Mouse (Mus musculus) MEL (cell line): ENCODE data around the gene Setd6. TPM values are rescaled to one million over a fixed set of nuclear protein-coding genes. Genes with fewer than 3 reads are reported as not detected.

Source experiments
- DNase-seq: peaks from one replicate; pipeline ENCODE4 v3.0.0; 2011; ENCODE audit warnings: low read depth, low spot score
- H3K27ac ChIP-seq: 2 replicates; pipeline ENCODE4 v1.5.1; 2012; ENCODE audit warnings: low read depth, mild to moderate bottlenecking, control low read depth, low read length, moderate library complexity; ENCODE audit not compliant: control insufficient read depth
- H3K27me3 ChIP-seq, 2 experiments: fragments of 150-350 bp in 1 of 2; sonication (generic) in 1 of 2; 2 replicates each; pipeline ENCODE4 v1.6.1; 2012; ENCODE audit warnings: low read length in 2 of 2, mild to moderate bottlenecking in 2 of 2, improper control_type of control experiment in 1 of 2, moderate library complexity in 1 of 2; ENCODE audit not compliant: insufficient read depth in 2 of 2, control insufficient read depth in 1 of 2
- H3K36me3 ChIP-seq, 2 experiments: 2 replicates each; pipeline ENCODE4 v1.6.1; 2012 to 2014; ENCODE audit warnings: low read length in 2 of 2, improper control_type of control experiment in 1 of 2, inconsistent platforms in 1 of 2, mild to moderate bottlenecking in 1 of 2; ENCODE audit not compliant: insufficient read depth in 2 of 2, control insufficient read depth in 1 of 2
- H3K4me1 ChIP-seq, 2 experiments: fragments of 150-350 bp in 1 of 2; sonication (generic) in 1 of 2; 2 replicates each; pipeline ENCODE4 v1.6.1; 2012; ENCODE audit warnings: low read length in 2 of 2, improper control_type of control experiment in 1 of 2, mild to moderate bottlenecking in 1 of 2; ENCODE audit not compliant: insufficient read depth in 2 of 2, control insufficient read depth in 1 of 2
- H3K4me3 ChIP-seq, 2 experiments: fragments of 150-350 bp in 1 of 2; sonication (generic) in 1 of 2; 2 replicates each; pipeline ENCODE4 v1.5.1; 2012; ENCODE audit warnings: low read depth in 2 of 2, low read length in 2 of 2, mild to moderate bottlenecking in 2 of 2, moderate library complexity in 2 of 2, control low read depth in 1 of 2, improper control_type of control experiment in 1 of 2; ENCODE audit not compliant: control insufficient read depth in 1 of 2, insufficient read depth in 1 of 2
- H3K79me2 ChIP-seq: 2 replicates; pipeline ENCODE4 v1.6.1; 2012; ENCODE audit warnings: mild to moderate bottlenecking, low read length, moderate library complexity; ENCODE audit not compliant: control insufficient read depth, poor library complexity, insufficient read depth
- H3K9ac ChIP-seq: 2 replicates; pipeline ENCODE4 v1.6.1; 2012; ENCODE audit warnings: low read depth, mild to moderate bottlenecking, control low read depth, low read length, moderate library complexity; ENCODE audit not compliant: control insufficient read depth, poor library complexity, severe bottlenecking
- H3K9me3 ChIP-seq: fragments of 150-350 bp; sonication (generic); replicated peaks from 2 replicates; pipeline ENCODE4 v1.6.1; 2012; ENCODE audit warnings: mild to moderate bottlenecking, low read length, improper control_type of control experiment, moderate library complexity; ENCODE audit not compliant: insufficient read depth
- CTCF ChIP-seq, 3 experiments: IDR thresholded peaks in 2 of 3; conservative IDR thresholded peaks in 1 of 3; 2 replicates each; pipeline ENCODE4 v1.5.1; 2011 to 2012; ENCODE audit warnings: low read length in 3 of 3, low read depth in 2 of 3, mild to moderate bottlenecking in 2 of 3, improper control_type of control experiment in 1 of 3, inconsistent platforms in 1 of 3, mixed read lengths in 1 of 3, moderate library complexity in 1 of 3; ENCODE audit not compliant: control insufficient read depth in 1 of 3, insufficient read depth in 1 of 3, poor library complexity in 1 of 3, severe bottlenecking in 1 of 3
- JUND ChIP-seq: IDR thresholded peaks from 2 replicates; pipeline ENCODE4 v1.6.1; 2011; ENCODE audit warnings: low read depth, mild to moderate bottlenecking, improper control_type of control experiment, low read length
- MAZ ChIP-seq: IDR thresholded peaks from 2 replicates; pipeline ENCODE4 v1.6.1; 2012; ENCODE audit warnings: low read depth, mild to moderate bottlenecking, inconsistent platforms, low read length, improper control_type of control experiment
- MYC ChIP-seq: IDR thresholded peaks from 2 replicates; pipeline ENCODE4 v1.6.1; 2011; ENCODE audit warnings: low read depth, mild to moderate bottlenecking, low read length, improper control_type of control experiment, moderate library complexity
- NELFE ChIP-seq: IDR thresholded peaks from 2 replicates; pipeline ENCODE4 v1.6.1; 2011; ENCODE audit warnings: low read depth, low read length, improper control_type of control experiment
- NRF1 ChIP-seq: IDR thresholded peaks from 2 replicates; pipeline ENCODE4 v1.6.1; 2014; ENCODE audit warnings: low read depth, mild to moderate bottlenecking, inconsistent platforms, low read length, improper control_type of control experiment, moderate library complexity; ENCODE audit not compliant: poor library complexity, insufficient read depth, severe bottlenecking
- POLR2AphosphoS2 ChIP-seq: IDR thresholded peaks from 2 replicates; pipeline ENCODE4 v1.6.1; 2011; ENCODE audit warnings: low read length, improper control_type of control experiment
- SMC3 ChIP-seq: IDR thresholded peaks from 2 replicates; pipeline ENCODE4 v1.6.1; 2011; ENCODE audit warnings: low read depth, low read length, improper control_type of control experiment
- USF1 ChIP-seq: IDR thresholded peaks from 2 replicates; pipeline ENCODE4 v1.6.1; 2014; ENCODE audit warnings: low read depth, mild to moderate bottlenecking, inconsistent platforms, low read length, improper control_type of control experiment, moderate library complexity
- USF2 ChIP-seq, 2 experiments: IDR thresholded peaks; 2 replicates each; pipeline ENCODE4 v1.6.1; 2011 to 2012; ENCODE audit warnings: improper control_type of control experiment in 2 of 2, low read length in 2 of 2, borderline replicate concordance in 1 of 2, inconsistent platforms in 1 of 2, low read depth in 1 of 2, mild to moderate bottlenecking in 1 of 2; ENCODE audit not compliant: insufficient read depth in 1 of 2
- ZNF384 ChIP-seq: IDR thresholded peaks from 2 replicates; pipeline ENCODE4 v1.6.1; 2012; ENCODE audit warnings: low read depth, mild to moderate bottlenecking, inconsistent platforms, low read length, improper control_type of control experiment
- polyA plus RNA-seq, 2 experiments: library from polyadenylated mRNA; stranded (reverse) in 1 of 2; unstranded in 1 of 2; fragments of >175 nt in 1 of 2; fragments of >200 nt in 1 of 2; gene quantifications; 2 replicates each; pipeline versions ENCODE4 v1.2.1 to v1.2.4; 2012; ENCODE audit warnings: low replicate concordance in 2 of 2, low read depth in 1 of 2; ENCODE audit not compliant: insufficient read length in 2 of 2, insufficient read depth in 1 of 2, missing spikeins in 1 of 2
- total RNA-seq: library from RNA; depleted of rRNA; stranded (reverse); fragments of 300-350 nt; gene quantifications from 2 replicates; pipeline ENCODE4 v1.2.3, GENCODE M21; 2012

Gene Setd6
- total and polyA plus RNA-seq, 3 experiments, result 37.8 to 78.4 TPM; not detected in 1

GRCm38 (mm10) chr8:95698179-95698578, 17.5 kb upstream of the Setd6 start:
- no peak for DNase-seq
- Histone ChIP-seq H3K27ac (no peak overlapping the region), H3K27me3 (peaks cover 2 to 5% of the 10 kb centered on the region in 2 experiments; a peak in 3 of 4 replicates), H3K9ac (no peak overlapping the region), H3K4me1 (no peaks in the 10 kb centered on the region), H3K4me3 (0 out of 4 replicates have a peak overlapping the region, but pooled peaks of 1 of the 2 experiments have one; percentile 15), H3K79me2 (no peaks in the 10 kb centered on the region), H3K36me3 (no peaks in the 10 kb centered on the region), H3K9me3 (no peaks in the 10 kb centered on the region)
- TF ChIP-seq MYC (no peak), USF1 (peak; percentile 59), CTCF (IDR thresholded peaks at IDR 0.05 in 2 of 3, conservative IDR thresholded peaks at IDR 0.05 in 1 of 3; ENCODE audit: control insufficient read depth in 1 of 3, insufficient read depth in 1 of 3, low read depth in 2 of 3, low read length in 3 of 3, poor library complexity in 1 of 3, severe bottlenecking in 1 of 3) (no peak), ZNF384 (0 out of 2 replicates have a peak, but pooled peaks have one; percentile 28), SMC3 (peak; percentile 3; the same call in 1 of the 2 replicates)
- TF ChIP-seq, all 39 proteins: peak for 3

DNA sequence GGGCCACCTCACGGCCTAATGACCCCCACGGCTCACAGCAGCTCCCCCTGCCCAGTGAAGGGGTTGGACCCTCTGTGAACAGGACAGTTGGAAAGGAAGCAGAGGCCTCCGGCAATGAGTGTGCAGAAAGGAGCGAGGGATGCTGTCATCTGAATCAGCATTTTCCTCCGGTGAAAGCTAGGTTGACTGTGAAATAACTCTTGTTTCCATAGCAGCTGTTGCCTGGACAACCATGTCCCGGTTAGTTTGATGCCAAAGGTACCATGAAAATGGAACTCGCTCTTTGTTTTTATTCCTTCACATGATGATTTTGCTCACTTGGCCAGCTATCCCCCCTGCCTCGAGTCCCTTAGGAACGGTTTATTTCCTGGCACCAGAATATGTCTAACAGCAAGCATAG, 15.4 kb upstream of the Setd6 start:
- no peak for DNase-seq
- peaks cover 2 to 3% of the 10 kb centered on the region in 2 experiments; a peak in 3 of 4 replicates for H3K27me3 ChIP-seq
- TF ChIP-seq USF2 (IDR thresholded peaks at IDR 0.05; ENCODE audit: borderline replicate concordance in 1 of 2, insufficient read depth in 1 of 2, low read depth in 1 of 2, low read length in 2 of 2) (no peak), MAZ (no peak), NRF1 (no peak), CTCF (IDR thresholded peaks at IDR 0.05 in 2 of 3, conservative IDR thresholded peaks at IDR 0.05 in 1 of 3; ENCODE audit: control insufficient read depth in 1 of 3, insufficient read depth in 1 of 3, low read depth in 2 of 3, low read length in 3 of 3, poor library complexity in 1 of 3, severe bottlenecking in 1 of 3) (no peak), MYC (no peak), POLR2AphosphoS2 (no peak), NELFE (no peak)
- H3K79me2 ChIP-seq, result no peaks in the 10 kb centered on the region
- H3K4me1 ChIP-seq, result no peaks in the 10 kb centered on the region
- no peaks in the 10 kb centered on the region for H3K9me3 ChIP-seq
- H3K9ac ChIP-seq, result no peak overlapping the region
- H3K36me3 ChIP-seq, result no peaks in the 10 kb centered on the region
- H3K4me3 ChIP-seq, result no peak overlapping the region
- H3K27ac ChIP-seq, result no peak overlapping the region

- Histone ChIP-seq H3K9ac (no peak overlapping the region), H3K9me3 (no peaks in the 10 kb centered on the region), H3K27ac (no peak overlapping the region), H3K4me3 (no peak overlapping the region), H3K27me3 (peaks cover 0 to 3% of the 10 kb centered on the region in 2 experiments; a peak in 3 of 4 replicates), H3K79me2 (no peaks in the 10 kb centered on the region), H3K36me3 (no peaks in the 10 kb centered on the region), H3K4me1 (no peaks in the 10 kb centered on the region)
- DNase-seq, result no peak
- no peak for TF ChIP-seq JUND
- TF ChIP-seq NRF1, result no peak
- TF ChIP-seq USF1, result 0 out of 2 replicates have a peak, but pooled peaks have one; percentile 14
Measured at GRCm38 (mm10) chr8:95701809-95702208, 13.9 kb upstream of the Setd6 start.
